Mouse (Mus musculus): ENCODE results near the gene Zbtb20. TPM values are rescaled to one million over a fixed set of nuclear protein-coding genes. Genes with fewer than 3 reads are reported as not detected.

Zbtb20 gene
- polyA plus RNA-seq, 1 experiment from 2014 or later = 35.1 TPM

DNA sequence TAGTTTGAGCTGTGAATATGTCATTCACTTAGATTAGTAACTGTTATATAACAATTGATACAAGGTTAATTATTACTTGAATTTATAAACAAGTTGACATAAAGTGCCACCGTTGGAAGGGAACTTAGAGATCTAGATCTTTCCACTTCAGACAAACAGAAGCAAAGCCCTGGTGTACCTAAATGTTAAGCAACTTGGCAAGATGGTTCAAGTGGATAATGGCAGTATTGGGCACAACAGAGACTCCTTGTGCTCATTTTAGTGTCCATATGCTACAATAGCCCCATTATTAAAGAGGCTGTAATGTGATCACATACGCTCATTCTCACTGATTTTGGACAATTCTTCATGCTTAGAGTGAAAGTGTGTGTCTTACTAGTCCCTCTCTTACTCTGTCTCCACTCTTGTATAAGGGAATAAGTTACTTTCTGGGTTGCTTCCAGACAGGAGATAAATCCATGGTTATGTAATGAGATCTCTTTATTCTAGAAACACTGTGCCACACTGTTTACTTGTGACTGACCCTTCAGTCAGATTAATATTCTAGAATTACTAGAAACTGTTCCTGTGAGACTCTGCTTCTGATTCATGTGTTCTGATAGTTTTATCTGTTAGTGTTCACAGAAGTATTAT is 293.7 kb downstream of the Zbtb20 start:
- no peak for ATAC-seq (ENCODE audit: insufficient number of reproducible peaks, insufficient read depth, low FRiP score, low read depth)
- WGBS = 64% methylated on average over 2 of the region's 2 CpGs
- H3K4me1 ChIP-seq (ENCODE audit: control insufficient read depth, insufficient read depth, low read length) = no peaks in the 10 kb centered on the region
- no peak overlapping the region for H3K9ac ChIP-seq (replicated peaks; ENCODE audit: low read depth, low read length)
- no peak overlapping the region for H3K27ac ChIP-seq (ENCODE audit: low read length)
- H3K36me3 ChIP-seq (ENCODE audit: control insufficient read depth, insufficient read depth, low read length) = no peaks in the 10 kb centered on the region
- H3K4me3 ChIP-seq (ENCODE audit: low read depth, low read length) = no peak overlapping the region
- no peaks in the 10 kb centered on the region for H3K9me3 ChIP-seq (ENCODE audit: control insufficient read depth, low read depth, low read length)
- H3K4me2 ChIP-seq (replicated peaks; ENCODE audit: low read depth, low read length) = no peak overlapping the region
- H3K27me3 ChIP-seq (ENCODE audit: control insufficient read depth, insufficient read depth, low read length) = no peaks in the 10 kb centered on the region

DNA sequence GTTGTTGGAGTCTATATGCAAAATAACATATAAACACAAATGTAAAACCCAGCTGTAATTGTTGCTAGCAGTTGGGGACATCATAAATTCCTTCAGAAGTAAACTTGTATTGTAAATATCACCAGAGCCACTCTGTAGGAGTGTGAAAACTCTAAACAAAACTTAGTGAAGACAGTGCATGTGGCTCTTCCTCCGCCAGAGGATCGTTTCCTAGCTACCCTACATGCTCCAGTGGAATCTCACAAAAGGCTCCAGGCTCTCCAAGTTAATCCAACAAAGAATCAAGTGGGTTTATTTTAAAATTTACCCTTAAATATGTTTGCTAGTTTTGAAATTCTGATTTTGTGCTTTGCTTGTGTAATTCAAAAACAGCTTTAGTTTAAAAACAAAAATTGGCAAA is 296.5 kb downstream of the Zbtb20 start:
- H3K4me2 ChIP-seq (replicated peaks; ENCODE audit: low read depth, low read length) = no peak overlapping the region
- 50% methylated on average over 2 of the region's 2 CpGs for WGBS

DNA sequence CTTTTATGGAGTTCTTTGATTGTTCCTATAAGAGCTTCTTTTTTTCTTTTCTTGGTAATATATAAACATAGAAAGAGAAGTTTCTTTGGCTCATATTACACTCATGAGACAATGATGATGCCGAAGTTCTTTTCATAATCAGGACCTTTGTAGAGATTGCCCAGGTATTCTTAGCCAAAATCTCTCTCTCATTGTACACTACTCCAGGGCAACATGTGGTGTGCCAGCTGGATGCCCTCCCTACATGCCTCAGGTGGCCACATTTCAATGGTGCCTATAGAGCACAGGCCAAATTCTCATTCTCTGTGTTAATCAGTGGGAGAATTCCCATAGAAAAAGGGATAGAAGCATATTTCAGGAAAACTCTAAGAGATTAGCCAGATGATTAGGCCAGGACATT is 297.2 kb downstream of the Zbtb20 start:
- no peak overlapping the region for H3K4me3 ChIP-seq (ENCODE audit: low read depth, low read length)
- no peak overlapping the region for H3K4me2 ChIP-seq (replicated peaks; ENCODE audit: low read depth, low read length)
- no peaks in the 10 kb centered on the region for H3K27me3 ChIP-seq (ENCODE audit: control insufficient read depth, insufficient read depth, low read length)
- no peak overlapping the region for H3K9ac ChIP-seq (replicated peaks; ENCODE audit: low read depth, low read length)
- H3K4me1 ChIP-seq (ENCODE audit: control insufficient read depth, insufficient read depth, low read length) = no peaks in the 10 kb centered on the region
- no peaks in the 10 kb centered on the region for H3K36me3 ChIP-seq (ENCODE audit: control insufficient read depth, insufficient read depth, low read length)
- no peak overlapping the region for H3K27ac ChIP-seq (ENCODE audit: low read length)
- H3K9me3 ChIP-seq (ENCODE audit: control insufficient read depth, low read depth, low read length) = no peaks in the 10 kb centered on the region
- ATAC-seq (ENCODE audit: insufficient number of reproducible peaks, insufficient read depth, low FRiP score, low read depth) = no peak
- 85% methylated on average over 1 of the region's 1 CpGs for WGBS

More for the DNA sequence above, 296.5 kb downstream of the Zbtb20 start:
- Histone ChIP-seq H3K27me3 (ENCODE audit: control insufficient read depth, insufficient read depth, low read length) (no peaks in the 10 kb centered on the region), H3K4me3 (ENCODE audit: low read depth, low read length) (no peak overlapping the region), H3K9ac (replicated peaks; ENCODE audit: low read depth, low read length) (no peak overlapping the region), H3K36me3 (ENCODE audit: control insufficient read depth, insufficient read depth, low read length) (no peaks in the 10 kb centered on the region), H3K27ac (ENCODE audit: low read length) (no peak overlapping the region), H3K4me1 (ENCODE audit: control insufficient read depth, insufficient read depth, low read length) (no peaks in the 10 kb centered on the region), H3K9me3 (ENCODE audit: control insufficient read depth, low read depth, low read length) (no peaks in the 10 kb centered on the region)
- no peak for ATAC-seq (ENCODE audit: insufficient number of reproducible peaks, insufficient read depth, low FRiP score, low read depth)

- no peak overlapping the region for H3K4me2 ChIP-seq (replicated peaks; ENCODE audit: low read depth, low read length)
- H3K4me3 ChIP-seq (ENCODE audit: low read depth, low read length) = no peak overlapping the region
- H3K36me3 ChIP-seq (ENCODE audit: control insufficient read depth, insufficient read depth, low read length) = no peaks in the 10 kb centered on the region
- H3K9ac ChIP-seq (replicated peaks; ENCODE audit: low read depth, low read length) = no peak overlapping the region
- H3K9me3 ChIP-seq (ENCODE audit: control insufficient read depth, low read depth, low read length) = no peaks in the 10 kb centered on the region
- WGBS = 78% methylated on average over 2 of the region's 2 CpGs
- no peaks in the 10 kb centered on the region for H3K27me3 ChIP-seq (ENCODE audit: control insufficient read depth, insufficient read depth, low read length)
- ATAC-seq (ENCODE audit: insufficient number of reproducible peaks, insufficient read depth, low FRiP score, low read depth) = no peak
- H3K4me1 ChIP-seq (ENCODE audit: control insufficient read depth, insufficient read depth, low read length) = no peaks in the 10 kb centered on the region
- H3K27ac ChIP-seq (ENCODE audit: low read length) = no peak overlapping the region
Measured at GRCm38 (mm10) chr16:43174815-43175214, 299.1 kb downstream of the Zbtb20 start.

GRCm38 (mm10) chr16:43181038-43181437 is 305.4 kb downstream of the Zbtb20 start:
- ATAC-seq (ENCODE audit: insufficient number of reproducible peaks, insufficient read depth, low FRiP score, low read depth) = no peak
- Histone ChIP-seq H3K9me3 (ENCODE audit: control insufficient read depth, low read depth, low read length) (no peaks in the 10 kb centered on the region), H3K27me3 (ENCODE audit: control insufficient read depth, insufficient read depth, low read length) (no peaks in the 10 kb centered on the region), H3K36me3 (ENCODE audit: control insufficient read depth, insufficient read depth, low read length) (no peaks in the 10 kb centered on the region), H3K27ac (ENCODE audit: low read length) (no peak overlapping the region), H3K9ac (replicated peaks; ENCODE audit: low read depth, low read length) (no peak overlapping the region), H3K4me3 (ENCODE audit: low read depth, low read length) (no peak overlapping the region), H3K4me2 (replicated peaks; ENCODE audit: low read depth, low read length) (no peak overlapping the region), H3K4me1 (ENCODE audit: control insufficient read depth, insufficient read depth, low read length) (no peaks in the 10 kb centered on the region)
- 86% methylated on average over 1 of the region's 1 CpGs for WGBS

DNA sequence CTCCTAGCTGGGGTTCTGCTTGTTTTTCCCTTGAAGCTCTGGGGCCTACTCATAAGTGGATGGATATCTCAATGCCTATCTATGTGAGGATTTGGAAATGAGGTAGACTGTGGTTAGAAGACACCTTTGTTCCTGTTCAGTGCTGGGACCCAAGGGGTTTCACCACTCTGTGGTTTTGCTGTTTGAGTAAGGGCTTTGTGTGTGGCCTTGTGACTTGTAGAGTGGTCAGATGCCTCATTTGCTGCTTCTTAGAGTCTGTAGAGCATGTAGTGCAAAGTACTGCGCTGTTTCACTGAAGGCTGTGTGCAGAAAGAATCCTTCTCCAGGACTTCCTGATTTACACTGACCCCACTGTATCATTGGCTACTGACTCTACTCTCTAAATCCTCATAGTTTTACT is 314.7 kb downstream of the Zbtb20 start:
- Histone ChIP-seq H3K27me3 (ENCODE audit: control insufficient read depth, insufficient read depth, low read length) (no peaks in the 10 kb centered on the region), H3K4me1 (ENCODE audit: control insufficient read depth, insufficient read depth, low read length) (0 out of 2 replicates have a peak, but pooled peaks cover 2% of the 10 kb centered on the region), H3K9me3 (ENCODE audit: control insufficient read depth, low read depth, low read length) (no peaks in the 10 kb centered on the region), H3K9ac (replicated peaks; ENCODE audit: low read depth, low read length) (no peak overlapping the region), H3K4me3 (ENCODE audit: low read depth, low read length) (no peak overlapping the region), H3K4me2 (replicated peaks; ENCODE audit: low read depth, low read length) (no peak overlapping the region), H3K27ac (ENCODE audit: low read length) (no peak overlapping the region), H3K36me3 (ENCODE audit: control insufficient read depth, insufficient read depth, low read length) (no peaks in the 10 kb centered on the region)
- WGBS = 95% methylated on average over 1 of the region's 1 CpGs
- ATAC-seq (ENCODE audit: insufficient number of reproducible peaks, insufficient read depth, low FRiP score, low read depth) = no peak

- Histone ChIP-seq H3K27me3 (ENCODE audit: control insufficient read depth, insufficient read depth, low read length) (no peaks in the 10 kb centered on the region), H3K4me1 (ENCODE audit: control insufficient read depth, insufficient read depth, low read length) (0 out of 2 replicates have a peak, but pooled peaks cover 2% of the 10 kb centered on the region), H3K36me3 (ENCODE audit: control insufficient read depth, insufficient read depth, low read length) (no peaks in the 10 kb centered on the region), H3K9me3 (ENCODE audit: control insufficient read depth, low read depth, low read length) (no peaks in the 10 kb centered on the region), H3K4me2 (replicated peaks; ENCODE audit: low read depth, low read length) (no peak overlapping the region), H3K27ac (ENCODE audit: low read length) (no peak overlapping the region), H3K9ac (replicated peaks; ENCODE audit: low read depth, low read length) (no peak overlapping the region), H3K4me3 (ENCODE audit: low read depth, low read length) (no peak overlapping the region)
- ATAC-seq (ENCODE audit: insufficient number of reproducible peaks, insufficient read depth, low FRiP score, low read depth) = no peak
- 83% methylated on average over 9 of the region's 9 CpGs for WGBS
Measured at GRCm38 (mm10) chr16:43191060-43191850, 315.6 kb downstream of the Zbtb20 start.

DNA sequence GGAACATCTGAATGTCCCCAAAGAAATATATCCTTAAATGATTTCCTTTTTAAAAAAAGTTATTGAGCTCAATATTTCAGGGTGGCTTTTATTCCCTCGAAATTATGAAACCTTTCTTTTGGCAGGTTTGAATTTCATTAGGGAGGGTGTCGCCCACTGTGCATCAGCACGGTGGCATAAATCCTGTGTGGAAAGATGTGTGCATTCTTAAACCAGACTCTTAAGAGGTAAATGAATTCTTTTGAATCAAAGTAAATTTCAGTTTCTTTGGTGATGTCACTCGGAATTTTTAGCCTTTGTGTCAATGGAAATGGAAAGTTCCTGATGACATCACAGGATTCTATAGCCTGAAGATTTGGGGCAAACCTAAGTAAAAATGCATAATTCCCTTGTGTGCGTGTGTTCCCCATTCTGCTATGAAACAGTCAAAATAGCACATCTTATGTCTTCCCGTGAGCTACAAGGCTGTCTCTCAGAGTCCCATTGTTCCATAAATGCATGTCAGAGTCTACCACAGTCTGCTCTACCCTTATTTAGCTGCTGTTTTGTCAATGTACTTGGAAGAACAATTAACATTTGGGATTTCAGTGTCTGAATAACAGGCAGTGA is 318.1 kb downstream of the Zbtb20 start:
- Histone ChIP-seq H3K4me3 (ENCODE audit: low read depth, low read length) (no peak overlapping the region), H3K4me2 (replicated peaks; ENCODE audit: low read depth, low read length) (no peak overlapping the region), H3K27me3 (ENCODE audit: control insufficient read depth, insufficient read depth, low read length) (no peaks in the 10 kb centered on the region), H3K9ac (replicated peaks; ENCODE audit: low read depth, low read length) (no peak overlapping the region), H3K27ac (ENCODE audit: low read length) (no peak overlapping the region), H3K9me3 (ENCODE audit: control insufficient read depth, low read depth, low read length) (no peaks in the 10 kb centered on the region), H3K36me3 (ENCODE audit: control insufficient read depth, insufficient read depth, low read length) (no peaks in the 10 kb centered on the region), H3K4me1 (ENCODE audit: control insufficient read depth, insufficient read depth, low read length) (0 out of 2 replicates have a peak, but pooled peaks cover 2% of the 10 kb centered on the region)
- no peak for ATAC-seq (ENCODE audit: insufficient number of reproducible peaks, insufficient read depth, low FRiP score, low read depth)
- WGBS = 82% methylated on average over 6 of the region's 6 CpGs
